Mouse (Mus musculus) spleen, postnatal 14 days (tissue): ENCODE results near the gene Cbs.
"Not testable (repeated sequence)": the region's sequence is repeated elsewhere in the genome, so short reads cannot be mapped to it uniquely, and the experiment has no call there.

ENCODE experiments used
- DNase-seq, 2 experiments: peaks; one replicate each; pipeline ENCODE4 v3.0.0; 2021 to 2022; ENCODE audit warnings: low spot score in 2 of 2

Gene Cbs

DNA sequence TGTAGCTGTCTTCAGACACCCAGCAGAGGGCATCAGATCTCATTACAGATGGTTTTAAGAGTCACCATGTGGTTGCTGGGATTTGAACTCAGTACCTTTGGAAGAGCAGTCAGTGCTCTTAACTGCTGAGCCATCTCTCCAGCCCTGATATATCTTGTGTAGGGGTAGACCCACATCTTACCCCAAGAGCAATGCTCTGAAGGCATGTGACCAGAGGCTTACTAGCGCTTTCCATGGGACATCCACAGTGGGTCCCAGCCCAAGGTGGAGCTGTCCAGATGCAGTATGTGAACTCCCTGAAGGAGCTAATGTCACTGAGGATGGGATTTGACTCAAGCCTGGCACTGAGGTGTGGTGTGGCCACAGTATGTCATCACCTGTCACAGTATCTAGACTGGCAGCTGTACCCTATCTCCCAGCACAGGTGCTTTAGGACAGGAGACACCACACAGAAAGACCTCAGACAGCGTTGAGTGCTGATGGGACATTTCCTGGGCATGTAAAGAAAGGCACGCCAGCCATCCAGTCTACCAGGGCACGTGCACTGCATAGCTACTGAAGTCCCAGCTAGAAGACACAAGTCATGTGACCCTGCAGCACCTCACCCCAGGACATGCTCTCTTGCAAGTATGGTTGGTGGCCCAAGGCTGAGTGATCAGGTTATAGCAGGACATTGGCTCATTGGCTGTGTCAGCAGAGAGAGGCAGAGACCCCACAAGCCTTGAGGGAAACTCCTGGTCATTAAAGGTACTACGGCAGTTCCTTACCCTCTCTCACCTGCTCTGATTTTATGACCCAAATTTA lies 9.4 kb upstream of the Cbs start:
- no peak for DNase-seq

DNA sequence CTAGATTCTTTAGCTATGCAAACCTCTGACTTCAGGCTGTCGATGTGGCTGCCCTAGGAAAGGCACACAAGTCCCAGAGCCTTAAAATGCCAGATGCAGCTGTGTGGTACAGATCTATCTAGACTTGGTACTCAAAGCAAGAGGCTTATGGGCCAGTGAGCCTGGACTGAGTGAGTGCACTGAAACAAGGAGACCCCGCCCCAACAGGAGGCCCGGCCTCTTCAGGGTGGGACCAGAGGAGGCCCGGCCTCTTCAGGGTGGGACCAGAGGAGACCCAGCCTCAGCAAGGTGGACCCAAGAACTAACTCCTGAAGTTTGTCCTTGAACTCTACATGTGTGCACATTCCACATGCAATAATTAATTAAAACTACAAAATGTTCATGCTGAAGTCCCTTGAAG lies 5.9 kb upstream of the Cbs start:
- no peak for DNase-seq

DNA sequence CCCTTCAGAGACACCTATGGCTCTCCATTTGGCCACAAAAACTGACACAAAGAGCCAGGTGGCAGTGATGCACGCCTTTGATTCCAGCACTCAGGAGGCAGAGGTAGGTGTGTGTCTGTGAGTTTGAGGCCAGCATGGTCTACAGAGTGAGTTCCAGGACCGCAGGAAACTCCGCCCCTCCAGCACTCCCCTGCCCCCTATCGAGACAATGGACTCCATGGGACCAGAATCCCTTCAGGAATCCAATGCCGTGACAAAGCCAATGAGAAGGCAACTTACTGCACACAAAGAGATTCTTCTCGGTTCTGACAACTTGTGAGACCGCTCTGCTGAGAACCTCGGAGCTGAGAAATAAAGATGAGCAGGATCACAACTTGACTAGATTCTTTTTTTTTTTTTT lies 5.3 kb upstream of the Cbs start:
- DNase-seq, result no peak

DNA sequence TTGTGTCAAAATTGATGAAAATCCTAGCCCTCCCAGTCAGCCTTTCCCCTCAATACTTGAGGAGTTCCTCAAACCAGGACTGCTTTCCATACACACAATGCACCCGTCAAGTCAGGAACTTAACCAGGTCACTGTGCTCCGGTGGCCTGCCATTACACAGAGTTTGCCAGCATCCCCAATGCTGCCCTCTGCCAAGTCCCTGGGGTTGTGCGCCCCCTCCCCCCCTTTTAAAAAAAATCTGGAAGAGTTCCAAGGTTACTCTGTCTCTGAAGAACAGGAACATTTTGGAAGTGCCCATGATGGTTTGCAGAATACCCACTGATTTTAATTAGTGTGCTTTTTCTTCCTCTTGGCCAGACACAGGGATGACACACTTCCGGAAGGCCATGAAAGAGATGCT lies 2.6 kb upstream of the Cbs start:
- DNase-seq, result no peak

DNA sequence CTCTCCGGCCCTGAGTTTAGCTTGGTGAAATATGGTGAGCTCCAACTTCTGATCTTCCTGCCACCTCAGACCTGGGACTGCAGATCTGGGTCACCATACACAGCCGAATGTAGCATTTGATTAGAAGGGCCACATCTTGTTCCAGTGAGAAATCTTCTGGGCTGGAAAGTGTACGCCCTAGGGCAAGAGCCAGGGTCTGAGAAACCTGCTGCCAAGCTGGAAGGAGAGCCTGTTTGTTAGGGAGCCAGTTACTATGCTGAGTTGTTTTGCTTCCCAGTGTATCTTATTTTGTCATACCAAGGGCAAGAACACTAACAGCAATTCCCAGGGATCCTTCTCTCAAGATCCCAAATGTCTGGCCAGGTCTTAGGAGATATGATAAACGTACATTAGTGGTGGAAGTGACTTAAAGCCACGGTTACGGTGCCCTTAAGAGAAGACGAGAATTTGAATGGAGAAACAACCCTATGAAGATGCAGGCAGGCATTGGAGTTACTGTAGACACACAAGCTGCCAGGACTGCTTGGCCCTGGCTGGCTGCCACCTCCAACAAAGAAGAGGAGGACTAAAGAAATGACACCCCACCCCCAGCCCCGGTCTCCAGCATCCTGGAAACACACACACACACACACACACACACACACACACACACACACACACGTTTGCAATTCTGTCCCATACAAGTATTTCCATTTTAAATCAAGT lies 980 bp upstream of the Cbs start:
- DNase-seq, result no peak

DNA sequence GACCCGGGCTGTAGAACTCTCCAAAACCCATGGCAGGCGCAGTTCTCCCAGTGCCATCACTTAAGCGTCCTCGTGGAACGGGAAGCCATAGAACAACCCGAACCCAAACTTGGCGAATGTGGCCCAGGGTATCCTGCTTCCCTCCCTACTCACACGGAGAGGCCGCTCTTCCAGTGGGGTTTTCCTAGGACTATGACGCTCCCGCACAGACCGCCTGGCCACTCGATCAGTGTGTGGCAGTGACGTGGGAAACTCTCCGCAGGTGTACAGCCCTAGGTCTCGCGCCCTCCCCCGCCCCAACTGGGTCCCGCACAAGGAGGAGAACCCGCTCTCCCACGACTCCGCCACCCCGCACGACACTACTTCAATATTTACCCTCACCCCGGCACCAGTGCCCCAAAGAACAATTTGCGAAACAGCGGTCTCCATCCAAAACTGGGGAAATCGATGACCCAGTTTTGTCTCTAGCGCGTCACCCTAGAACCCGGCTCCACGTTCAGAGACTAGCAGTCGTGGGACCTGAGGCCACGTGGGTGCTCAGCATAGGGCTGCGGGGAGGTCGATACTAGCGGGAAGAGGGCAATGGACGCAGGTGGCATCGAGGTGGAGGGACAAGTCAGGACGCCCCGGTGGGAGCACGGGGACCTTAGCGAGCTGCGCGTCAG lies 629 bp downstream of the Cbs start:
- no peak for DNase-seq

DNA sequence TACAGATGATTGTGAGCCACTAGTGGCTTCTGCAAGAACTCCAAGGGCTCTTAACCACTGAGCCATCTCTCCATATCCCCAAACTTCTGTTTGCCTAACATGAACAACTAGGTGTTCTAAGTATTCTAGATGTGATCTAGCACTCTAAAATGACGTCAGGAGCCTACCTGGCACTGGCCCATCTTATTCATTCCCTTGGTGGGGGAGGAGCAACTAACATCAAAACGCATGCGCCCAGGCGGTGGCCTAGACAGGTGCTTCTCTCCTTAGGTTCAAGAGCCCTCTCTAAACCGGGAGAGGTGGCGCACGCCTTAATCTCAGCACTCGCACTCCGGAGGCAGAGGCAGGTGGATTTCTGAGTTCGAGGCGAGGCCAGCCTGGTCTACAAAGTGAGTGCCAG lies 1.3 kb downstream of the Cbs start:
- no peak for DNase-seq

DNA sequence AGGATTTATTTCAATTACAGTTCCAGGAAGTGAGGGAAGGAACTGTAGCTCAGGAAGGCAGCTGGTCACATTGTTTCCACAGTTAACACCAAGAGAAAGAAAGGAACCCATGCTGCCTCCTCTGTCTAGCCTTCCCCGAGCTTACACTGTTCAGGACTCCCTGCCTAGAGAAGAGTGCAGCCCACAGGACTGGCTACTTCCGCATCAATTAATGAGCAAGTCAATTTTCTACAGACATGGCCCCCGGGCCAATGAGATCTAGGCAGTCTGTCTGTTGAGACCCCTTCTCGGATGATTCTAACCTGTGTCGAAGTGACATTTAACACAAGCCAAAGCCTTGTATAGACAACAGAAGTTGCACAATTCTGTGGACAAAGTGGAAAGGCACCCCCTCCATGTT lies 2.1 kb downstream of the Cbs start:
- no peak for DNase-seq

DNA sequence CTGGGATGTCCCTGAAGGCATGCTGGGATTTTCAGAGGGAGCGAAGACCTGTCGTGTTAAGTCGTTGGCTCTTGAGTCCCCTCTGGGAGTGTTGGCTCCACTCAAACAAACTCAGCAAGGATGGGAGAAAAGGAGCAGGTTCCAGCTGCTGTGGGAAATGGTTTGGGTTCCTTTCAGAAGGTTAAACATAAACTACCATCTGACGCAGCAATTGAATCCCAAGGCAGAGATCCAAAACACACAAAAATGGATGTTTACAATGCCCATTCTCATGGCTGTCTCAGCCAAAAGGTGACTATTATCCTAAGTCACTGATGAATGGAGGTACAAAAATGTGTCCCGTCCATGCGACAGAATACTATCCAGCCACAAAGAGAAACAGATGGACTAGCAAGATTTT lies 4.0 kb downstream of the Cbs start:
- DNase-seq, result no peak

DNA sequence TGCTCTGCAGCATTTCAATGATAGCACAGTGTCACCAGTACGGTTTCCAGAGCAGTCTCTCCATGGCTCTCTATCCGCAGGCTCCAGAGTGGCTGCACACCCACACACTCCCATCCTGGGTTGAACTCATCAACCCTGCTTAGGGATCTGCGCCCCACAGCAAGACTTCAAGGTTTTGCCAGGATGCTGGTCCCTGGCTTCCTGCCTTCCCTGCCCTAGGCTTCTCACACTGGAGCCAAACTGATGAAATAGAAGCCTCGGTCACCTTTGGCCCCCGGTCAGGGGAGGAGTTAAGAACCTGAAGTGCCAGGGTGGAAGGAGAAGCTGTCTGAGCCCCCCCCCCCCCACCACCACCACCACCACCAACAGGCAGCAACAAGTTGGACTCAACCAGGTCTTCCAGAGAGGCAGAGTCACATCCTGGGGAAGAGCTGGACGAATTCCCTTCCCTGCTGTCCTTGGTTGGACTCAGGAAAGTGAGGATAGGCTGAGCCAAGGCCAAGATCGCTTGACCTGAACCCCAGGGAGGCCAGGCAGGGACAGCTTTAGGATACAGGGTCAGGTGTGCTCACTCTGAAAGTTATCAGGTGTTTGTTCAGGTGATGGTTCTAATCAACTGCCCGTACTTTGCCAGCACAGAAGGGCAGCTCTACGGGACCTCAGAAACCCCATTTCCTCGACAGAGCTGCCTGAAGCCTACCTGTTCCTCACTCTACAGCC lies 5.8 kb downstream of the Cbs start:
- no peak for DNase-seq

DNA sequence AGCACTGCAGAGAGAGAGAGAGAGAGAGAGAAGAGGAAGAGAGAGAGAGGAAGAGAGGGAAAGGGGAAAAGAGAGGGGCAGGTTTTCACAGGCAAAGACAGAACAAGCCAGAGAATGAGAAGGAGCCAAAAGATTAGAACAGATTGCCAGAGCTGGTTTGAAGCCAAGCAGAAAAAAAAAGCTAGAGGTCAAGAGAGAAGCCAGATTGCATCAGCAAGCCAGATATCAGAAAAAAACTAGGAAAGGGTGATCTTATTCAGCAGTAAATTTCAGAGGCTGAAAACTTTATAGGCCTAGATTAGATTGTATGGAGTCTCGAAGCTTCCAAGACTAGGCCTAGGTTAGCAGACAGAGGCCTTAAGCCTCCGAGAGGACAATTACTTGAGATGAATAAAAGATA lies 9.1 kb downstream of the Cbs start:
- DNase-seq, result no peak

DNA sequence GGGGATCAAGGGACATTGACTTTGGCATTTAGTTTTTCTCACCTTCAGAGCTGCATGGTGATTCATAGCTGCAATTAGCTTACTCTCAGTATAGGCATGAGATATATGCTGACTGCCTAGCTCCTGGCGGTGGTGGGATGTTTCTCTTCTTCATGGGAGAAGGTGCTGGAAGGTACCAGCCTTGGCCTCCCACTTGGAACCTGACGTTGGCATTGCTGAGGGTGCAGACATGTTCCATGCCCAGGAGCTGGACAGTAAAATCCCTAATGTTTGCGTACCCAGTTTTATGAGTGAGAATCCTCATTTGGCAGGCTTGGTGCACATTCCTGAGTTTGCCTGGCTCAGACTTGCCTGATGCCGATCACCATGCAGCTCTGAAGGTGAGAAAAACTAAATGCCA lies 13.9 kb downstream of the Cbs start:
- DNase-seq, result no peak

DNA sequence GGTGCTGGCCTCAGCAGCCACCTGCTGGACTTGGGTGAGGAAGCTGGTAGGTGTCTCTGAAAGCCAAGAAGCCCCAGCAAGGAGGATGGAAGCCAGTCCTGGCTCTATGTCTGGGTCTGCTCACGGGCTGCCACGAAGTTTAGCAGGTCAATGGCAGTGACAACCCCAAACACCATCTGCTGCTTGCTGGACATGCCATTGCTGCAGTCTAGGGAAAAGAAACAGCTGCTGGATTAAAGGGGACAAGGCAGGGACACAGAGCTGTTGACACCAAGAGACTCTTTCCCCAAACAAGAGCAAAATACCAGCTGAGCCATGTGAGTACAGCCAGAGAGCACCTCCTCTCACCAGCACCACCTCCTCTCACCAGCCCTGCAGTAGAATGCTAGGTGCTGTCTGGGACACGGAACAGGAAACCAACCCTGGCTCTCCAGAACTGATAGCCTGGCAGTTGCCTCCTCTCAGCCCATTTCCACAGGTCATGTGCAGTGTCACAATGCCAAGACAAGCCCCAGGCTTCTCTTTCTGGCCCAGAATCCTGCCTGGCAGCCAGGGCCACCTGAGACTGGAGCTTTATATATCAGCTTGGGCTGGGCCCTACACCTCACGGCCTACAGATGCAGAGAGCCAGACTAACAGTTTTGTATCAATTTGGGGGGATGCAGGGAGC lies 23.8 kb downstream of the Cbs start:
- DNase-seq, result no peak

DNA sequence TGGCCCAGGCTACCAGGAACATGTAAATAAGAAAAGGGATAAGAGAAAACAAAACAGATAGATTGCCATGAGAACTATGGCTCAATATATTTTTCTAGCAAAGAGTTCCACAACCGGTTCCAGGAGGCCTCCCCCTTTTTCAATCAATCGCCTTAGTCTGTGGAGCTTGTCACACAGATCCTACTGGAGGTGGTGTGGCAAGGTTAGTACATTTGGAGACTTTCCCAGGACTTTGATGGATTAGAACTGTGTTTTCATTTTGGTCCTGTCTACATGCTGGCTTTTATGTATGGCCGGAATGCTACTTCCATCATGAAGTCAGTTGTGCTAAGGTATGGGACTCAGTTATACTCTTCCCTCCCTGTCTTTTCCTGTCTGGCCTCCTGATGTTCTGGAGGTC lies 27.1 kb downstream of the Cbs start:
- no peak for DNase-seq

DNA sequence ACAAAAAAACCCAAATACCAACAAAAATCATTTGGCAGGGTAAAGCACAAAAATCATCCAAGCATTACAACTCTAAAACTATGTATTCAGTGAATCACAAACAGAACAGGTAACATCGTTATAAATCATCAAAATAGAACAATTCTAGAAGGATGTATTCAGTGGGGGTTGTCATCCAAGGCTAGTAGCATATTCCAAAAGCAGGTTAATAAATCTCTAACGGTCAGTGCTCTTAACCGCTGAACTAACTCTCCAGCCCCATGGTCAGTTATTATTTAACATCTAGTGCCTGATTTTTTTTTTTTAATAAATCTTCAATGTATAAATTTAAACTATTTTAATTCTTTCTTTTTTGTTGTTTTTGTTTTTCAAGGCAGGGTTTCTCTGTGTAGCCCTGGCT lies 27.9 kb downstream of the Cbs start:
- not testable (repeated sequence) for DNase-seq

DNA sequence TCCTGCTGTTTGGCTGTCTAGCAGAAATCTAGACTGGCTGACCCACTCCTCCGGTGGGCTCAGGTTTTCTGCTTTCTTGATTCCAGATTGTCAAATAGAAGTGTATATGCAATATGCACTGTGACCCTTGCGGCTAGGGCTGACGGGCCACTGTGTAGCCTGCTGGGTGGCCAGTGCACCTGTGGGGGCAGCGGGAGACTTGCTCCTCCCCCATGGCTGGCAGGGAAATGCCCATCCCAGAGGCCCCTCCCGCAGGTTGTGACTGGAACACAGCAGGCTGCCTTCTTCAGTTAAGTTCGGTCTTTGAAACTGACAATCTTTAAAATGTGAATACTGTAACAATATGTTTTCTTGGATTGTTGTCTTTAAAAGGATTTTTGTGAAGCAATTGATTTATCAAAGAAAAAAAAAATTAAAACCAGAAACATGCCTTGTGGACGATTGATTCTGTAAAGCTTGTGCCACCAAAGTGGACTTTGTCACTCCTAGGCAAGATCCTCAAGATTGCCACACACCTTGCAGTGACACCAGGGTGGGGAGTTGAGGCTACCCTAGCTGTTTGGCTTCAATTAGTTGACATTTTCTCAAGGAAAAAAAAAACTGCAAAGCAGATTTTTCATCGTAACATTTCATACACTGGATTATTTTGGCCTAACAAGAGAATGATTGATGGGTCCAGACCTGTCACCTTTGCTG lies 29.6 kb downstream of the Cbs start:
- no peak for DNase-seq

DNA sequence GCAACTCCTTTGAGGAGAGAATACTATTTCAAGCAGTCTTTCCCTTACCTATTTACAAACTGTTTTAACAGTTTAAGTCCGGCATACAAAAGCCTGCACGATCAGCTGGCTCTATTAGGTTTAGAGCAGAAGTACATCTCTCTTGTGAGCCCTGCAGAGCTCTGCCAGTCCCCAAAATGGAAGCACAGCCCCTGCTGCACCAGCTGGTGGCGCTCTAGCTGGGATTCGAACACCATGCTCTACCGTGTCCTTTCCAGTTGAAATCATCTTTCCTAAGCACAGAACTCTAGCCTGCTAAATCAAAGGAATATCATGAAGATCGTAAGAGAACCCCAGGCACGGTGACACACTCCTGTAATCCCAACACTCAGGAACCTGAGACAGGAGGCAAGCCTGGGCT lies 30.6 kb downstream of the Cbs start:
- DNase-seq, result no peak

DNA sequence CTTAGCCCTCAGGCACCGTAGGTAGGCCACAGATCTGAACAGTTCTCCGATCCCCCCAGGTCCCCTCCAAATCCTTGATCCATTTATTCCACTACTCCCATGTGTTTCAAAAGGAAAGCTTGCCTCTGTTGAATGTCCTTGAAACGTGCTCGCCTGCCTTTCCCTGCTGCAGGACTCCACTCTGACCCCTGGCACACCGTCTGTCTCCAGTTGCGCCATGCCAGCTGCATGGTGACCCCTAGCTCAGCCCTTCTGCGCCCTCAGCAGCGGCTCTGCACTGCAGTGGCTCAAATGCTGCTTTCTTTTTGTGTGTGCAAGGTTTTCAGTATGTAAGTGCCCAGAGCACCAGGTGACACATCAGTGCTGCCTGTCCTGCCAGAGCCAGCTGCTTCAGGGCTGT lies 38.4 kb downstream of the Cbs start:
- no peak for DNase-seq

DNA sequence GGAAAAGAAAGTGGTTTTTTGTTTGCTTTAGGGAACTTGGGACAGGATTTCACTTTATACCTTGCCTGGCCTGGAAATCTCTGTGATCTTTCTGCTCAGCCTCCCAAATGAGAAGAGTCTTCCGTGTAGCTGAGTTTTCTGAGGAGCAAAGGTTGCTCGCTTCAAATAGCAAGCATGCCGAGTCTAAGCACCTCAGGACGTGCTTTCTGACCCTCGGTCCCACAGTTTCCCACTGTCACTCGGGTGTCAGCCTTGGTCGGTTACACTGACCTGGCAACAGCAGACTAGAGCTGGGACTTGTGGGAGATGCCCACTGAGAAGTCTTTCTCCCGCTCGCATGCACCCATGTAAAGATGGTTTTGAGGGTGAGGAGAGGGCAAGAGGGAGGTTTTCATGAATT lies 39.1 kb downstream of the Cbs start:
- DNase-seq, result no peak

DNA sequence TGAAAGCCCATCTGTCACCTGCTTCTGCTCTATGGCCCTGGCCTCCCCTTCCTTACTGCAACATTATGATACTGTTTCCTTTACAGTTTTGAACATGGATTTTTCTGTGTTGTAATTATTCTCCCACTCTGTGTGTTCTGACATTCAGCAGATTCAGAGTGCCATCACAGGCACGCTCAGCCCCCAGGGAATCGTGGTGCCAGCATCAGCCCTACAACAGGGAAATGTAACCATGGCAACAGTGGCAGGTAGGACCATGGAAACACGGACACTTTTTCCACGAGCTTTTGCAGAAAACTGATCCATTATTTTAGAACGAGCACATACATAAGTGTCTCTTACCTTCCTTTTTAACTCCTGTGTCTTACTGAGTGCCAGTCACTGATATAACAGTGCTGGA lies 42.0 kb downstream of the Cbs start:
- DNase-seq, result no peak

DNA sequence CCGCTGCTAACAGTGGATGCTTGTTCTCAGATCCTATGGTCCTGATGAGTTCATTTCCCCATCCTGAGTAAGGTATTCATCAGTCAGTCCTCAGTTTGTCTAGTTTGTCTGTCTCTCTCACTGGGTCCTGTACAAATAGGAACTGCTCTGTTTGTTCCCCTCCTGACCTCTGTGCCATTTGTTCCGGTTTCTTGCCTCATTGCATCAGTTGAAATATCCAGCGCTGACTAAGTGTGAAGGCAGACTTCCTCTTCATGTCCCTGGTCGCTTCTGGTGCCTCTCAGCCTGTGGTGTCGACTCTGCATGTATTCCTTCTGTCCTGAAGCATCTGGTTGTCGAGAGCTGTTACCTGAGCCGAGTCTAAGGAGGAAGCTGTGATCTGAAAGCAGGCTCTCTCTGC lies 42.4 kb downstream of the Cbs start:
- peak in 1 of 2 experiments; percentile 6 for DNase-seq
